Mouse (Mus musculus): ENCODE results near the gene Tcf23.

GRCm38 (mm10) chr5:30923119-30923518, 45.3 kb upstream of the Tcf23 start:
- TF ChIP-seq CTCF (IDR thresholded peaks at IDR 0.05; ENCODE audit: control insufficient read depth, insufficient read depth, insufficient replicate concordance, low read depth, low read length) (no peak), POLR2A (IDR thresholded peaks at IDR 0.05; ENCODE audit: control insufficient read depth, low read depth, low read length) (no peak)
